Mouse (Mus musculus) cerebellum, adult 9-11 months (tissue): ENCODE measurements at regions not wholly inside any gene's neighbourhood (a gene's known extent, or its start where the extent isn't known, plus 50 kb on each side); places are given as distances from the start of the nearest gene placed in this dataset.
"Not testable (repeated sequence)": the region's sequence is repeated elsewhere in the genome, so short reads cannot be mapped to it uniquely, and the experiment has no call there.

Experiments used
- DNase-seq: peaks from one replicate; pipeline ENCODE4 v3.0.0; 2022

- DNase-seq, result no peak
Observed at GRCm38 (mm10) chr2:78598039-78598438, 269.9 kb upstream of the Ube2e3 start.

GRCm38 (mm10) chr2:78596251-78596650 lies 271.7 kb upstream of the Ube2e3 start:
- no peak for DNase-seq

- no peak for DNase-seq
Observed at GRCm38 (mm10) chr2:78580013-78580412, 287.9 kb upstream of the Ube2e3 start.

- no peak for DNase-seq
Observed at GRCm38 (mm10) chr2:78572492-78572891, 295.4 kb upstream of the Ube2e3 start.

- no peak for DNase-seq
Observed at GRCm38 (mm10) chr2:78558128-78558527, 309.8 kb upstream of the Ube2e3 start.

- no peak for DNase-seq
Observed at GRCm38 (mm10) chr2:78551085-78551484, 316.8 kb upstream of the Ube2e3 start.

GRCm38 (mm10) chr2:78548683-78549467 lies 319.0 kb upstream of the Ube2e3 start:
- peak; percentile 8 for DNase-seq

- DNase-seq, result no peak
Observed at GRCm38 (mm10) chr2:78547286-78547685, 320.6 kb upstream of the Ube2e3 start.

- peak; percentile 13 for DNase-seq
Observed at GRCm38 (mm10) chr2:78540422-78540821, 327.5 kb upstream of the Ube2e3 start.

- no peak for DNase-seq
Observed at GRCm38 (mm10) chr2:78539592-78540300, 328.2 kb upstream of the Ube2e3 start.

- DNase-seq, result no peak
Observed at GRCm38 (mm10) chr2:78537574-78537973, 330.4 kb upstream of the Ube2e3 start.

GRCm38 (mm10) chr2:78533881-78534280 lies 334.0 kb upstream of the Ube2e3 start:
- not testable (repeated sequence) for DNase-seq

- no peak for DNase-seq
Observed at GRCm38 (mm10) chr2:78530535-78530934, 337.4 kb upstream of the Ube2e3 start.

GRCm38 (mm10) chr2:78520258-78521023 lies 347.5 kb upstream of the Ube2e3 start:
- no peak for DNase-seq

- no peak for DNase-seq
Observed at GRCm38 (mm10) chr2:78493115-78493514, 374.8 kb upstream of the Ube2e3 start.

GRCm38 (mm10) chr2:78480036-78480435 lies 387.9 kb upstream of the Ube2e3 start:
- DNase-seq, result no peak

- DNase-seq, result no peak
Observed at GRCm38 (mm10) chr2:78459444-78459843, 408.5 kb upstream of the Ube2e3 start.

GRCm38 (mm10) chr2:78453411-78453810 lies 414.5 kb upstream of the Ube2e3 start:
- no peak for DNase-seq

- DNase-seq, result no peak
Observed at GRCm38 (mm10) chr2:78436816-78437215, 431.1 kb upstream of the Ube2e3 start.

GRCm38 (mm10) chr2:78435071-78435470 lies 432.9 kb upstream of the Ube2e3 start:
- no peak for DNase-seq

GRCm38 (mm10) chr2:78427659-78428336 lies 440.1 kb upstream of the Ube2e3 start:
- no peak for DNase-seq

- no peak for DNase-seq
Observed at GRCm38 (mm10) chr2:78418561-78419338, 449.2 kb upstream of the Ube2e3 start.
